ENCODE assay signal across 9 mouse cellular contexts in the genomic region with DNA sequence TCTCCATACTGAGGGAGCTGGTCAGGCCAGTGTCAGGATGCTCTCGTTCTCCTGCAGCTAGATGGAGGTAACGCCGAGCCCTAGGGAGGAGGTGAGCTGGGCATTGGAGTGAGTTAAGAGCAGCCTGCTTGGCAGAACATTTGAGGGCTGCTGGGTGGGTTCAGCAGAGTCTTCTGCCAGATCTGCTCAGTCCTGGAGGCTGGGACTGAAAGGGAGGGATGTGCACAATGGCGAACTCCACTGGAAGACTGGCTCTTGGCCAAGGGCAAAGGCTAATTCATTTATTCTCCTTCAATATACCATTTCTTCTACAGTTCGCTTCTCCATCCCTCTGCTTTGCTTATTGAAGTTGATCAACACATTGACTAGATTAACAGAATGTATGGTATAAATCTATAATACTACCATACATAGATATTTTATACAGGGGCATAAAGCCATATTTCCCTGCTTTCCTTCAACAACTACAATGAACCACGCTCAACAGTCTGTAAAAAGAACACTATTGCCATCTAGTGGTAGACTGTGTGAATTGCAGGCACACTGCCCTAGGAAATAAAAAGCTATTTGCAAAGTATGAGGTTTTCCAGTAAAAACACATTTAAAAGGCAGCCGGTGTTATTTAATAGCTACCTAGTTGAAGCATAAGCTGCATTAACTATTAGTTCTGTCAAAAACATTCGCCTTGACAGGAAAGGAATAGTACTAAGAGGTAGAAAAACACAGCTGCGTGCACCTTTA.
DNase-seq lines count a peak whose midpoint lies in the region; TF ChIP-seq lines count a peak whose summit lies in the region.
"Had no signal": no experiment of that assay in that cellular context is flagged by ENCODE, and none has a peak within 500 bp of the region (broad histone marks: within the 10 kb centered on the region; RNA-seq: fewer than 3 reads in every experiment).

No protein-coding gene starts in this region.

- H3K4me1 ChIP-seq in kidney, adult 2 months (ENCODE audit: control insufficient read depth, insufficient read depth, low read length), result no peaks in the 10 kb centered on the region
- H3K4me1 ChIP-seq in E14TG2a.4 (replicated peaks; ENCODE audit: low read depth, low read length), result no peaks in the 10 kb centered on the region
- H3K4me1 ChIP-seq: megakaryocyte, embryonic 14.5 days had no signal

- no peaks in the 10 kb centered on the region for H3K27me3 ChIP-seq in kidney, adult 2 months (replicated peaks; ENCODE audit: control insufficient read depth, insufficient read depth, low read length)
- no peaks in the 10 kb centered on the region for H3K27me3 ChIP-seq in E14TG2a.4 (ENCODE audit: insufficient read depth, low read length)
- H3K27me3 ChIP-seq: megakaryocyte, embryonic 14.5 days had no signal

- 0 out of 2 replicates have a peak, but pooled peaks have one; percentile 18 for TF ChIP-seq CTCF in kidney, adult 2 months (conservative IDR thresholded peaks at IDR 0.05; ENCODE audit: insufficient read depth, insufficient read length, low read depth, low read length)
- peak; percentile 98 for TF ChIP-seq CTCF in E14TG2a.4 (conservative IDR thresholded peaks at IDR 0.05; ENCODE audit: low read length)

- no peak overlapping the region for H3K27ac ChIP-seq in kidney, adult 2 months (ENCODE audit: insufficient read depth, low read depth, low read length)

- no peak overlapping the region for H3K4me3 ChIP-seq in kidney, adult 2 months (ENCODE audit: insufficient read depth, low read depth, low read length)
- no peak overlapping the region for H3K4me3 ChIP-seq in E14TG2a.4 (replicated peaks; ENCODE audit: low read length)
- H3K4me3 ChIP-seq: megakaryocyte, embryonic 14.5 days had no signal

- 77% methylated on average over 9 of the region's 9 CpGs for WGBS in kidney, adult 2 months

- TF ChIP-seq POLR2A in kidney, adult 2 months (IDR thresholded peaks at IDR 0.05; ENCODE audit: low read depth, low read length), result no peak

- peak; percentile 13 for DNase-seq in kidney, adult 2 months
- DNase-seq in kidney, adult 18-20 months, result no peak
- peak; percentile 64 for DNase-seq in 3T3-L1 (ENCODE audit: low read depth, low spot score)
- DNase-seq in embryo, embryonic 10.5 days (ENCODE audit: low spot score), result peak; percentile 75
- no peak for DNase-seq in frontal cortex, postnatal 25 days (ENCODE audit: low spot score in 2 of 2)
- DNase-seq in urinary bladder, postnatal 10 days (ENCODE audit: low spot score), result no peak
- DNase-seq: gastrocnemius, postnatal 14 days had no signal

- H3K9me3 ChIP-seq in E14TG2a.4 (ENCODE audit: low read length), result no peaks in the 10 kb centered on the region

- no peaks in the 10 kb centered on the region for H3K36me3 ChIP-seq in kidney, adult 2 months (ENCODE audit: control insufficient read depth, insufficient read depth, low read length)
- H3K36me3 ChIP-seq in E14TG2a.4 (ENCODE audit: insufficient read depth, low read length), result no peaks in the 10 kb centered on the region

Comparison
In these comparisons a context has a peak if more than half of its experiments do, and no peak if none do; other contexts are left out.
1. DNase-seq: peak in kidney, adult 2 months (single experiment), 3T3-L1 (single experiment) and embryo, embryonic 10.5 days (single experiment); none in kidney, adult 18-20 months (single experiment), frontal cortex, postnatal 25 days (0 of 2) and urinary bladder, postnatal 10 days (single experiment).